ENCODE assay signal across 11 mouse cellular contexts in the genomic region with DNA sequence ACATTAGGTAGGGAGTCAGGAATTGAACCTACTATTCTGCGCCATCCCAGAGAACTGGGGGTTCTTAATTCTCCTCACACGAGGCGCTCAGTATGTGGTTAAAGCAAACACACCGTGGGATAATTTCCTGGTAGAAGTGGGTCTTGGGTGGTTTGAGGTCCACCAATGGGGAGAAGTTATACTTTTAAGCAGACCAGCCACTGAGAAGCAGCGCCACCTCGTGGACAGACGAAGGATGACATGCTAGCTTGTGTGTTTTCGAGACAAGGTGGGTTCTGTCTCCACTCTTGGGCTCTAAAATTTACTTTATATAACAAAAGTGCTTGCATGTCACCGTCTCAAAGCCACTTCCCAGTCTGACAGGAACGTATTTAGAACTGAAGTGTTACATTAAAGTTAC.
DNase-seq lines count a peak whose midpoint lies in the region; ATAC-seq and TF ChIP-seq lines count a peak whose summit lies in the region.
"Had no signal": no experiment of that assay in that cellular context is flagged by ENCODE, and none has a peak within 500 bp of the region (broad histone marks: within the 10 kb centered on the region; RNA-seq: fewer than 3 reads in every experiment).

No protein-coding gene starts in this region.

- H3K9ac ChIP-seq in forebrain, postnatal 0 days, result no peak overlapping the region
- no peak overlapping the region for H3K9ac ChIP-seq in forebrain, embryonic 16.5 days (replicated peaks; ENCODE audit: low read depth, low read length)
- H3K9ac ChIP-seq in neural tube, embryonic 15.5 days (replicated peaks), result no peak overlapping the region
- H3K9ac ChIP-seq: lung, embryonic 15.5 days; stomach, embryonic 15.5 days had no signal

- no peaks in the 10 kb centered on the region for H3K27me3 ChIP-seq in forebrain, postnatal 0 days (ENCODE audit: insufficient read depth, low read length)
- H3K27me3 ChIP-seq in forebrain, embryonic 16.5 days (replicated peaks; ENCODE audit: control insufficient read depth, insufficient read depth, low read length), result no peaks in the 10 kb centered on the region
- H3K27me3 ChIP-seq in neural tube, embryonic 15.5 days (replicated peaks), result no peaks in the 10 kb centered on the region
- H3K27me3 ChIP-seq: lung, embryonic 15.5 days; stomach, embryonic 15.5 days had no signal

- no peak overlapping the region for H3K27ac ChIP-seq in forebrain, postnatal 0 days (ENCODE audit: low read depth, low read length)
- H3K27ac ChIP-seq in forebrain, embryonic 16.5 days (ENCODE audit: low read length), result no peak overlapping the region
- no peak overlapping the region for H3K27ac ChIP-seq in neural tube, embryonic 15.5 days (replicated peaks)
- H3K27ac ChIP-seq: lung, embryonic 15.5 days; stomach, embryonic 15.5 days had no signal

- WGBS in forebrain, postnatal 0 days, result 47% methylated on average over 10 of the region's 10 CpGs
- 48% methylated on average over 10 of the region's 10 CpGs for WGBS in forebrain, embryonic 16.5 days
- WGBS in neural tube, embryonic 15.5 days, result 41% methylated on average over 10 of the region's 10 CpGs

- no peaks in the 10 kb centered on the region for H3K4me1 ChIP-seq in forebrain, postnatal 0 days (ENCODE audit: insufficient read depth)
- no peaks in the 10 kb centered on the region for H3K4me1 ChIP-seq in forebrain, embryonic 16.5 days (replicated peaks; ENCODE audit: control insufficient read depth, insufficient read depth, low read length)
- no peaks in the 10 kb centered on the region for H3K4me1 ChIP-seq in neural tube, embryonic 15.5 days
- H3K4me1 ChIP-seq: lung, embryonic 15.5 days; stomach, embryonic 15.5 days had no signal

- DNase-seq in forebrain, postnatal 0 days, result peak; percentile 34
- peak; percentile 62 for DNase-seq in neural tube, embryonic 10.5 days (ENCODE audit: extremely low spot score, low spot score)
- DNase-seq in c-Kit-positive CD71-positive TER-119-positive erythroid progenitor cells, embryonic 14.5 days (ENCODE audit: low spot score), result peak; percentile 4
- peak; percentile 27 to 71 for DNase-seq in kidney, postnatal 36 days

- H3K4me3 ChIP-seq in forebrain, postnatal 0 days (ENCODE audit: low read depth, low read length), result no peak overlapping the region
- no peak overlapping the region for H3K4me3 ChIP-seq in forebrain, embryonic 16.5 days (replicated peaks; ENCODE audit: low read length)
- no peak overlapping the region for H3K4me3 ChIP-seq in neural tube, embryonic 15.5 days (replicated peaks)
- H3K4me3 ChIP-seq: lung, embryonic 15.5 days; stomach, embryonic 15.5 days had no signal

- no peak overlapping the region for H3K4me2 ChIP-seq in forebrain, postnatal 0 days (ENCODE audit: low read depth)
- H3K4me2 ChIP-seq in forebrain, embryonic 16.5 days (ENCODE audit: low read length), result no peak overlapping the region
- H3K4me2 ChIP-seq in neural tube, embryonic 15.5 days, result no peak overlapping the region
- H3K4me2 ChIP-seq: lung, embryonic 15.5 days; stomach, embryonic 15.5 days had no signal

- ATAC-seq in forebrain, postnatal 0 days, result no peak
- ATAC-seq in forebrain, embryonic 16.5 days, result no peak
- ATAC-seq in neural tube, embryonic 15.5 days (ENCODE audit: low FRiP score), result no peak
- ATAC-seq in megakaryocyte progenitor cell, adult 5-6 weeks (replicated peaks; ENCODE audit: poor library complexity), result peak; percentile 85
- no peak for ATAC-seq in monocyte, adult 5-6 weeks (replicated peaks; ENCODE audit: insufficient number of reproducible peaks, low FRiP score, low TSS enrichment, poor library complexity, severe bottlenecking)

- TF ChIP-seq CTCF in forebrain, postnatal 0 days (IDR thresholded peaks at IDR 0.05; ENCODE audit: low read depth), result peak; percentile 73

- no peaks in the 10 kb centered on the region for H3K36me3 ChIP-seq in forebrain, postnatal 0 days (ENCODE audit: insufficient read depth)
- H3K36me3 ChIP-seq in forebrain, embryonic 16.5 days (ENCODE audit: control insufficient read depth, insufficient read depth), result no peaks in the 10 kb centered on the region
- no peaks in the 10 kb centered on the region for H3K36me3 ChIP-seq in neural tube, embryonic 15.5 days
- H3K36me3 ChIP-seq: G1E; lung, embryonic 15.5 days; stomach, embryonic 15.5 days had no signal

- H3K9me3 ChIP-seq in forebrain, postnatal 0 days (ENCODE audit: low read length), result no peaks in the 10 kb centered on the region
- no peaks in the 10 kb centered on the region for H3K9me3 ChIP-seq in forebrain, embryonic 16.5 days (ENCODE audit: control insufficient read depth, low read length)
- H3K9me3 ChIP-seq in neural tube, embryonic 15.5 days (replicated peaks), result no peaks in the 10 kb centered on the region
- H3K9me3 ChIP-seq: lung, embryonic 15.5 days; stomach, embryonic 15.5 days had no signal

Comparison
In these comparisons a context has a peak if more than half of its experiments do, and no peak if none do; other contexts are left out.
1. DNase-seq: peak in every context shown above with its lines; median percentile 62 in neural tube, embryonic 10.5 days; 49 in kidney, postnatal 36 days; 34 in forebrain, postnatal 0 days; 4 in c-Kit-positive CD71-positive TER-119-positive erythroid progenitor cells, embryonic 14.5 days.